Mouse (Mus musculus) embryonic fibroblast, embryonic 13.5 days (primary cell): Measurements from ENCODE around the gene Chst10. TPM values are rescaled to one million over a fixed set of nuclear protein-coding genes. Genes with fewer than 3 reads are reported as not detected.
A peak's percentile ranks its signal among the peaks of the same experiment; 100 is the strongest.

Source experiments
- H3K27ac ChIP-seq: 2 replicates; pipeline ENCODE4 v1.5.1; 2012; ENCODE audit warnings: low read length, control low read depth, inconsistent platforms; ENCODE audit not compliant: insufficient read depth
- H3K4me1 ChIP-seq: 2 replicates; pipeline ENCODE4 v1.6.1; 2011; ENCODE audit warnings: low read length; ENCODE audit not compliant: control insufficient read depth, insufficient read depth
- H3K4me3 ChIP-seq: 2 replicates; pipeline ENCODE4 v1.5.1; 2011; ENCODE audit warnings: mild to moderate bottlenecking, control low read depth, low read length; ENCODE audit not compliant: insufficient read depth
- CTCF ChIP-seq: IDR thresholded peaks from 2 replicates; pipeline ENCODE4 v1.5.1; 2011; ENCODE audit warnings: mild to moderate bottlenecking, control low read depth, low read length, moderate library complexity, borderline replicate concordance; ENCODE audit not compliant: insufficient read depth
- POLR2A ChIP-seq: IDR thresholded peaks from 2 replicates; pipeline ENCODE4 v1.6.1; 2011; ENCODE audit warnings: low read depth, mild to moderate bottlenecking, control low read depth, low read length, moderate library complexity
- polyA plus RNA-seq: library from polyadenylated mRNA; stranded (reverse); fragments of >200 nt; gene quantifications from 2 replicates; pipeline ENCODE4 v1.2.4, GENCODE M21; 2011; ENCODE audit warnings: low read depth; ENCODE audit not compliant: missing spikeins, insufficient read length

Gene Chst10
- 2.7 and 3.2 TPM in 2 replicates for polyA plus RNA-seq

GRCm38 (mm10) chr1:38897431-38898248 lies at the start of gene Chst10:
Gene Chst10 (minus strand): TSS chr1:38898161.
- Histone ChIP-seq H3K4me3 (peak within 1 kb of the TSS; percentile 58), H3K4me1 (no peaks in the 10 kb centered on the region), H3K27ac (no peak within 1 kb of the TSS)
- TF ChIP-seq CTCF (no peak), POLR2A (peak; percentile 35; the same call in 1 of the 2 replicates)

DNA sequence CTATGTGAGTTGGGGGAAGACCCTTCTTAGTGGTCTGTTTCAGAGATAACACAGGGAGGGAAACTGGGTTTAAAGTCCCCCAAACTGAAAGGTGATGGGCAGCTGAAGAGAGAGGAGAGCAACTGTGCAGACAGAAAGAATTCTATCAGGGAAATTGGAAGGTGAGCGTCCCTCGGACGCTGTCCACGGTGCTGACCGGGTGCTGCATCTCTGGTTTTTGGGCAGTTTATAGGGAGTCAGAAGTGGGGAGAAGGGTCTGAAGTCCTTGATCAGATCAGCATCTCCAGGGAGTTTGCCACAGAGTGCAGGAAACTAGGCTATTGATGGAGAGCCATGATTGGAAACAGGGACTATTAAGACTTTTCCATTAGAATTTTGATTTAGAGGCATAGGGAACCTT lies 41.6 kb upstream of the Chst10 start:
- H3K4me3 ChIP-seq = no peak overlapping the region
- H3K4me1 ChIP-seq = no peaks in the 10 kb centered on the region
- no peak overlapping the region for H3K27ac ChIP-seq
- TF ChIP-seq POLR2A (no peak), CTCF (no peak)

- Histone ChIP-seq H3K4me3 (no peak within 1 kb of the TSS), H3K4me1 (no peaks in the 10 kb centered on the region), H3K27ac (no peak within 1 kb of the TSS)
- no peak for TF ChIP-seq CTCF
- no peak for TF ChIP-seq POLR2A
Measured at GRCm38 (mm10) chr1:38938849-38939248, 40.9 kb upstream of the Chst10 start, which contains the start of gene Nms. Gene Nms (plus strand): TSS chr1:38939149.

GRCm38 (mm10) chr1:38936780-38937179 lies 38.8 kb upstream of the Chst10 start:
- TF ChIP-seq CTCF = peak; percentile 58; the same call in 1 of the 2 replicates
- TF ChIP-seq POLR2A = no peak
- no peak overlapping the region for H3K27ac ChIP-seq
- no peak overlapping the region for H3K4me3 ChIP-seq
- H3K4me1 ChIP-seq = no peaks in the 10 kb centered on the region

GRCm38 (mm10) chr1:38934668-38935067 lies 36.7 kb upstream of the Chst10 start:
- Histone ChIP-seq H3K27ac (no peak overlapping the region), H3K4me3 (no peak overlapping the region), H3K4me1 (no peaks in the 10 kb centered on the region)
- no peak for TF ChIP-seq POLR2A
- 0 out of 2 replicates have a peak, but pooled peaks have one; percentile 4 for TF ChIP-seq CTCF

GRCm38 (mm10) chr1:38930767-38931166 lies 32.8 kb upstream of the Chst10 start:
- H3K4me3 ChIP-seq = no peak overlapping the region
- no peaks in the 10 kb centered on the region for H3K4me1 ChIP-seq
- no peak overlapping the region for H3K27ac ChIP-seq
- TF ChIP-seq CTCF = no peak
- TF ChIP-seq POLR2A = no peak

DNA sequence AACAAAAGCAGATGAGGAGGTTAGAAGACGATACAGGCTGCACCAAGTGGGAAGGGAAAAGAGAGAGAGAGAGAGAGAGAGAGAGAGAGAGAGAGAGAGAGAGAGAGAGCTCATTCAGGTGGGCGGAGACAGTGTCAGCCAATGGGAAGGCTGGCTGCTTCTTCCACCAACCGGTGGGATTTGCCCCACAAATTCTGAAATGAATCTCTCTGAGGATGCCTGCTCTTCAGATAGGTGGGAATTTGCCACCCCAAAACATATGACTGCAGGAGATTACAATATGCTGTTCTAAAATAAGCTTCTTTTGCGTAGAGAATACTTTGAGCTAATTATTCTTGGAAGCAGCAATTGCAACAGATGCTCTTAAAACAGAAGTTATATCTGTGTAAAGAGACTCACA lies 31.5 kb upstream of the Chst10 start:
- Histone ChIP-seq H3K4me1 (no peaks in the 10 kb centered on the region), H3K27ac (no peak overlapping the region), H3K4me3 (no peak overlapping the region)
- TF ChIP-seq CTCF (no peak), POLR2A (no peak)

- H3K4me3 ChIP-seq = no peak overlapping the region
- no peaks in the 10 kb centered on the region for H3K4me1 ChIP-seq
- TF ChIP-seq POLR2A (no peak), CTCF (no peak)
- no peak overlapping the region for H3K27ac ChIP-seq
Measured at GRCm38 (mm10) chr1:38928996-38929395, 31.0 kb upstream of the Chst10 start.

DNA sequence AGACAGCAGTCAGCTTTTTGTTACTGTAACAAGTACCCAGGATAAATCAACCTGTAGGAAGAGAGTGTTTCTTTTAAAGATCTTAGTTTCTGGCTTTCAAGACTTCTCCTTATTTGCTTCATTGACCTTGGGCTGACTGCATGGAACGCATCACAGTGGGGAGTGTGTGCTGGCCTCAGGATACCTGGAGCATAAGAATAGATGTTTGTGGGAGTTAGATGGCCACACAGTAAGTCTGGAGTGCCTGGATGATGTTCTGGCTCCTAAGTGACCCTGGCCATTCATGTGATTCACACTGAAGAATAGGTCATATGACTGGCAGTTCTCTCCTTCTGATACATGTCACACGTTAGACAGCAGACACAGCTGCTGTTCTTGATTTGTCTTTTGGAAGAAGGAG lies 6.0 kb upstream of the Chst10 start:
- Histone ChIP-seq H3K4me1 (no peaks in the 10 kb centered on the region), H3K27ac (no peak overlapping the region), H3K4me3 (no peak overlapping the region)
- TF ChIP-seq CTCF (no peak), POLR2A (no peak)

DNA sequence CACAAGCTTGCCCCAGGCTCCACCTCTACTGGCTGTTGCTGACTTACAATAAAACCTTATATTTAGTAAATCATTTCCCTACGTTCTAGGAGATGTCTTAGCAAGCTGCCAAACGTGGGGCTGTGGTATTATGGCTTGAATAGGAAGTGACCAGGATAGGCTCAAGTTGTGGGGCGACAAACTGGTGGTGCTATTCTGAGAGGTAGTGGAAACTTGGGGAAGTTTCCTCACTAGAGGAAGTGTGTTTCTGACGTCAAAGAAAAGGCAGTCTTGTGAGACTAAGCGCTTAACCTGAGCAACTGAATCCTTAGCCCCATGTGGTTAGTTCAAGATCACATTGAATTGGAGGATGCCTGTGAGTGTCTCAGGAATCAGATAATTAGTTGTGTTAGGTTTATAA lies 4.6 kb upstream of the Chst10 start:
- Histone ChIP-seq H3K4me1 (no peaks in the 10 kb centered on the region), H3K27ac (no peak overlapping the region), H3K4me3 (no peak overlapping the region)
- no peak for TF ChIP-seq POLR2A
- no peak for TF ChIP-seq CTCF

GRCm38 (mm10) chr1:38893081-38893480 lies 4.9 kb downstream of the Chst10 start:
- no peaks in the 10 kb centered on the region for H3K4me1 ChIP-seq
- no peak overlapping the region for H3K27ac ChIP-seq
- no peak for TF ChIP-seq POLR2A
- no peak for TF ChIP-seq CTCF
- H3K4me3 ChIP-seq = no peak overlapping the region
